Mouse (Mus musculus) intestine, embryonic 16.5 days (tissue): Measurements from ENCODE around the gene Fam118a. TPM values are rescaled to one million over a fixed set of nuclear protein-coding genes. Genes with fewer than 3 reads are reported as not detected.
"Not testable (repeated sequence)": the region's sequence is repeated elsewhere in the genome, so short reads cannot be mapped to it uniquely, and the experiment has no call there.

ENCODE experiments used
- ATAC-seq: fragments of 200-750 bp; cut with Nextera tagmentation; 2 replicates; pipeline ENCODE4 v1.8.0; 2017; ENCODE audit warnings: moderate TSS enrichment, moderate library complexity
- H3K27ac ChIP-seq: fragments of 300-500 bp; sonication (generic); 2 replicates; pipeline ENCODE4 v1.5.1; 2014; ENCODE audit warnings: mild to moderate bottlenecking, low read length
- H3K27me3 ChIP-seq: fragments of 300-500 bp; sonication (generic); replicated peaks from 2 replicates; pipeline ENCODE4 v1.6.1; 2014; ENCODE audit warnings: low read length, control low read depth, mixed read lengths; ENCODE audit not compliant: control insufficient read depth, insufficient read depth
- H3K36me3 ChIP-seq: fragments of 300-500 bp; sonication (generic); 2 replicates; pipeline ENCODE4 v1.6.1; 2014; ENCODE audit warnings: low read length, control low read depth; ENCODE audit not compliant: control insufficient read depth, insufficient read depth
- H3K4me1 ChIP-seq: fragments of 300-500 bp; sonication (generic); 2 replicates; pipeline ENCODE4 v1.6.1; 2014; ENCODE audit warnings: low read length, control low read depth, mixed read lengths; ENCODE audit not compliant: control insufficient read depth, insufficient read depth
- H3K4me2 ChIP-seq: fragments of 300-500 bp; sonication (generic); 2 replicates; pipeline ENCODE4 v1.6.1; 2014; ENCODE audit warnings: low read depth, low read length, control low read depth
- H3K4me3 ChIP-seq: fragments of 300-500 bp; sonication (generic); 2 replicates; pipeline ENCODE4 v1.5.1; 2014; ENCODE audit warnings: mild to moderate bottlenecking, low read length
- H3K9ac ChIP-seq: fragments of 300-500 bp; sonication (generic); 2 replicates; pipeline ENCODE4 v1.6.1; 2014; ENCODE audit warnings: low read depth, low read length
- H3K9me3 ChIP-seq: fragments of 300-500 bp; sonication (generic); 2 replicates; pipeline ENCODE4 v1.6.1; 2016; ENCODE audit warnings: low read length, control low read depth; ENCODE audit not compliant: control insufficient read depth
- WGBS: fragments of 180-500 bp; shearing (Covaris S2); extraction: QIAGEN DNeasy Blood & Tissue Kit; methylation state at CpG from one replicate; pipeline ENCODE4 v1.1.7; 2014; 5-methylcytosine and 5-hydroxymethylcytosine counted together
- polyA plus RNA-seq: library from polyadenylated mRNA; unstranded; fragments of >200 nt; fragmentation: Nextera tagmentation; extraction: Ambion mirVana; gene quantifications from 2 replicates; pipeline ENCODE4 v1.2.1, GENCODE M21; 2015

The Fam118a gene
- polyA plus RNA-seq, 1 experiment from 2014 or later: 28.8 TPM

DNA sequence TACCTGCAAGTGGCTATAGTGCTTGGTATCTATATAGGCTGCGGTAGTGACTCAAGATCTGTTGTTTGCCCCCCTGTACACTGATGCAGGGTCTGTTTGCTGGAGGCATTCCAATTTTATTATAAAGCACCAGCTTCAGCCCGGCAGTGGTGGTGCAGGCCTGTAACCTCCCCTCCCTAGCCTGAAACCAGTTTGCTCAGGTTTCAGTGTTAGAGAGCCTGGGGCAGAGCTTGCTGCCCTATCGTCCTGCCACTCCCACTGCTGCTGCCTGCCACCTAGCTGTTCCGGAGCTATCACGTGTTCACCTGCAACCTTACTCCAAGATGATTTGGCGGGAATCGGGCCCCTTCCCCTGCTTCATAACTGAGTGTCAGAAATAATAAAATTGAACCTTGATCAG, 5.2 kb downstream of the Fam118a start:
- ATAC-seq: peak; percentile 19
- H3K9ac ChIP-seq: peak overlapping the region; percentile 53; the same call in 1 of the 2 replicates
- peaks cover 28% of the 10 kb centered on the region for H3K4me1 ChIP-seq
- not testable (repeated sequence) for H3K27me3 ChIP-seq, H3K9me3 ChIP-seq, H3K36me3 ChIP-seq, H3K4me2 ChIP-seq, H3K4me3 ChIP-seq
- WGBS: 27% methylated on average over 7 of the region's 7 CpGs
- peak overlapping the region; percentile 50 for H3K27ac ChIP-seq

DNA sequence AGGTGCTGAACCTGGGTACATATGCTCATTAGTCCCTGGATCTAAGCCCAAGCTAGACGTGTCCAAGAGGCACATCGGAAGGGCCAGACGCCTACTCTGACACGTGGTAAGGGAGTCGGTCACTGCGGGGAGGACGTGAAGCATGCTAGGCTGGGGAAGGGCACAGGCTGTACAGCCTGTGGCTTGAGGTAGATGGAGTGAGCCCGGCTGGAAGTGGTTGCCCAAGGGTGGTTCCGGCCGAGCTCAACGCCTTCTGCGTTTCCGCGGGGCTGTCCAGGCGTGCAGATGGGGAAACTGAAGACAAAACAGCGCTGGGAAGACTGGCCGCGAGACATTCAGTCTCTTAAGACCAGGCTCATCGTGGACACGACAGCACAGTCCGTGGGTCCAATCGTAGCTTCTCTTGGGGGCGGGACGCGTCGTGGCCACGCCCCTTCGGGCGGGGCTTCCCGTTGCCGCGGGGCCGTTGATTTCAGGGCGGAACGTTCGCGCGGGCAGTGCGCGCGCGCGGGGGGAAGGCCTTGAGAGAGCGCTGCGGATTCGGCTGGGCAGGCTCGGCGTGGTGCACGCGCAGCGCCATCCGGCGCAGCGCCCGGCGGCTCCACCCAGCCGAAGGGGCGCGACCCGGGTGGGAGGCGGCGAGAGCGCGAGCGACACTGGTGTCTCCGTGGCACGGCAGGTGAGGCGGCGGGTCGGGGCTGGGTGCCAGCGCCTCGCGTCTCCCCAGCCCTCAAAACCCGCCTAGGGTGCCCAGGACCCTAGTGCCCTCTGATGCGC, 8.0 kb downstream of the Fam118a start:
- Histone ChIP-seq H3K9ac (peak overlapping the region; percentile 88), H3K4me3 (peak overlapping the region; percentile 87), H3K36me3 (no peaks in the 10 kb centered on the region), H3K4me1 (peaks cover 35% of the 10 kb centered on the region), H3K9me3 (no peaks in the 10 kb centered on the region), H3K4me2 (peak overlapping the region; percentile 91), H3K27me3 (no peaks in the 10 kb centered on the region), H3K27ac (peak overlapping the region; percentile 95)
- ATAC-seq: peak; percentile 93
- under 1% methylated on average over 75 of the region's 75 CpGs for WGBS

DNA sequence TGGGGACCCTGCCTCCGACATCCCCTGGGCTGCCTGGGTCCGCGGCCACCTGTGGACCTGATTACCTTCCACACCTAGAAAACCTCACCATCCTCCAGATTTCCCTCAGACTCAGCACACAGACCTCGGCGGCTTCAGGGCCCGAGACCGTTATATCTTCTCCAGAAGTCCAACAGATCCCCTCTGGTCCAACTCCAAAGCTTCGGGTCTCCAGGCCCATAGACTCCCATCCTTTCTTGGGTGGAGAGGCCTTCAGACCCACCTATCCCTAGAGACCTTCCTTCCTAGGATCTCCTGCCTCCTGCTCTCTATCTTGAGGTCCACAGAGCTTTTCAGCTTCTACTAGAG, 8.6 kb downstream of the Fam118a start:
- Histone ChIP-seq H3K27ac (peak overlapping the region; percentile 20; the same call in 1 of the 2 replicates), H3K4me3 (peak overlapping the region; percentile 87)

DNA sequence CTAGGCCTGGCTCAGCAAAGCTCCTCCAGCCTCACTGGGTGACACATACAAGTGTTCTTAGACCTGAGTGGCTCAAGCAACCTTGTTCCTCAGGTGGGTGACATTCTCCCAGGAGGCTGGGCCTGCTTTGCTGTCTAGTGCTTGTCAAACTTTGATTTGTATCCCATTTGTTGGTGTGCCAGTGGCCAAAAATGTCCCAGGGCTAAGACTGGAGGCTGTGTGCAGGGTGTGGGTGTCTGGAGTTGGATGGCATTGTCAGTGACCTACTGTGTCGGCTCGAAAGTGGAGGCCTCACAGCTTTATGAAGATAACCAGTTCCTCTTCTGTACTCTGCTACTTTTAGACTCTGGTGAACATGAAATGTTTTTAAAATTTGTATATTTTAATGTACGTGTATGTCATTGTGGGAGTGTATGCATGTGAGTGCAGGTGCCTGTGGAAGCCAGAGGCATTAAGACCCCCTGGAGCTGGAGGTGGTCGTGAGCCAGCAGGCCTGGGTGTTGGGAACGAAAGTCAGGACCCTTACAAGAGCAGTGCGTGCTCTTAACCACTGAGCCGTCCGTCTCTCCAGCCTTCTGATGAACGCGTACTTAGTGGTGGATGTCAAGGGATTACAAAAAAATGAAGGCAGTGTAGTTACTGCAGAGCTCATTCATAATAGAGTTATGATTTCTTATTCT, 12.9 kb downstream of the Fam118a start:
- Histone ChIP-seq H3K27me3 (no peaks in the 10 kb centered on the region), H3K9me3 (no peaks in the 10 kb centered on the region), H3K4me2 (no peak overlapping the region), H3K36me3 (peaks cover 9% of the 10 kb centered on the region), H3K9ac (no peak overlapping the region), H3K4me3 (no peak overlapping the region), H3K27ac (peak overlapping the region; percentile 77), H3K4me1 (peaks cover 40% of the 10 kb centered on the region)
- no peak for ATAC-seq
- WGBS: 72% methylated on average over 10 of the region's 10 CpGs

More for the DNA sequence above, 8.6 kb downstream of the Fam118a start:
- no peaks in the 10 kb centered on the region for H3K36me3 ChIP-seq
- peaks cover 35% of the 10 kb centered on the region for H3K4me1 ChIP-seq
- H3K9ac ChIP-seq: peak overlapping the region; percentile 88
- ATAC-seq: no peak
- H3K4me2 ChIP-seq: peak overlapping the region; percentile 91
- no peaks in the 10 kb centered on the region for H3K9me3 ChIP-seq
- 2% methylated on average over 8 of the region's 8 CpGs for WGBS
- no peaks in the 10 kb centered on the region for H3K27me3 ChIP-seq

DNA sequence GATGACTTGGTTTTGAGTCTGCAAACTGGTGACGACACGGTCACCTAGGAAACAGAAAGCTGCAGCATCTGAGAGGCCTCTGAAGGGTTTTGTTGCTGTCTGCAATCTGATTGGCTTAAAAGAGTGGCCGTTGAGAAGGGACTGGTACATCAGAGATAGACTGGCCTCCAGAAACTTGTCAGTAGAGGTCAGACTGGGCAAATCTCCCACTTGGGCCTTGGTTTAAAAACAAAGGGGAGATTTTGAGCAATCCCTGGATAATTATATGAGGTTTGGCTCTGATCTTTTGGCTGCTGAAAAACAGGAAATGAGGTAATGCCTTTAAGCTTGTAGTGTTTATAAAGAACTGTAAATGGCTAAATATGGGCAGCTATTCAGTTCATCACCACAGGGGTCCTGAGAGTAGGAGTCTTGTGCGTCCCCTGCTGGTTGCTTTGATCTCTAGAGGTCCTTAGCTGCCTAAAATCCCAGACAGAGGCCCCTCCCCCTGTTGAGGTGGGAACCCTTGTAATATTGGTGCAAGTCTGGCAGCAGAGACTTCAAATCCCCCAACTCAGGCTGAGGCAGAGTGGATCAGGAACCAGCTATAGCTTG, 13.7 kb downstream of the Fam118a start:
- peak overlapping the region; percentile 77 for H3K27ac ChIP-seq
- no peaks in the 10 kb centered on the region for H3K27me3 ChIP-seq
- ATAC-seq: peak; percentile 86
- no peaks in the 10 kb centered on the region for H3K9me3 ChIP-seq
- H3K9ac ChIP-seq: peak overlapping the region; percentile 40; the same call in 1 of the 2 replicates
- H3K36me3 ChIP-seq: peaks cover 14% of the 10 kb centered on the region
- 14% methylated on average over 4 of the region's 4 CpGs for WGBS
- H3K4me1 ChIP-seq: peaks cover 39% of the 10 kb centered on the region
- H3K4me2 ChIP-seq: no peak overlapping the region
- no peak overlapping the region for H3K4me3 ChIP-seq

DNA sequence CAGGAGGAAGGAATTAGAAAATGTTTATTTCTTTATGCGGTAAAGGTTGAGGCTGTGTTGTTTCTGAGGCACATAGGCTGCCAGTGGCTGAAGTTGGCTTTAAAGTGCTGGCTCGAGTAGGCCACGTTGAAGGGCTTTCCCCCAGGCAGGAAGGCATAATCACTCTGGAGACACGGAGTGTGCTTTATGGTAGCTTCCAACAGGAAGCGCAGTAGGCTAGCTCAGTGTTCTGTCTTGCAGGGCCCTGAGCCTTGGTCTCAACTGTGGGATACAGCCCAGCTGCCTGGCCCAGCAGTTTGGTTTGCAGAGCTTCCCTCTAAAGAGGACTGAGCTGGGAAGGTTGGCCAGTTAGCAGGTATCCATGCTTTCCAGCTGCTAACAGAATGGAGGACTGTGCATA, 14.4 kb downstream of the Fam118a start:
- peak overlapping the region; percentile 40 for H3K9ac ChIP-seq
- 0 out of 2 replicates have a peak overlapping the region, but pooled peaks have one; percentile 16 for H3K4me2 ChIP-seq

DNA sequence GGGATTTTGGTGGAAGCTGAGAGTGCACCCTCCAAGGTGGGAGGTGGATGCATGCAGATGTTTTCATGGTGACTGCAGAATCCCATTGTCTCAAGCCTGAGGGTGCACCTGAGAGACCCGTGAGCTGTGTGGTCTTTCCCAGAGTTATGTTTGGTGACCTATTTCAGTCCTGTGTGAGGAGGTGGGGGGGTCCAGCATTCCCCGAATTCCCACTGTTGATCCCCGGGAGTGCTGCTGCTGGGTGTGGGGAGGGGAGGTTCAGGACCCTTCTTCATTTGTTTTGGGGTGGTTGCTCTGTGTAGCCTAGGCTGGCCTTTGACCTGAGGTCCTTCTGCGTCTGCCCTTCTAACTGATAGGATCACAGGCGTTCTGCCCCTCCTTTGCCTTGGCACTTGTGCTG, 15.0 kb downstream of the Fam118a start:
- Histone ChIP-seq H3K9ac (peak overlapping the region; percentile 40; the same call in 1 of the 2 replicates), H3K27me3 (no peaks in the 10 kb centered on the region), H3K36me3 (peaks cover 14% of the 10 kb centered on the region), H3K4me1 (peaks cover 26% of the 10 kb centered on the region), H3K4me3 (no peak overlapping the region), H3K4me2 (no peak overlapping the region), H3K9me3 (no peaks in the 10 kb centered on the region), H3K27ac (no peak overlapping the region)
- no peak for ATAC-seq
- WGBS: 65% methylated on average over 5 of the region's 5 CpGs

More for the DNA sequence above, 14.4 kb downstream of the Fam118a start:
- ATAC-seq: no peak
- no peaks in the 10 kb centered on the region for H3K9me3 ChIP-seq
- H3K27ac ChIP-seq: peak overlapping the region; percentile 77
- 47% methylated on average over 5 of the region's 5 CpGs for WGBS
- H3K36me3 ChIP-seq: peaks cover 14% of the 10 kb centered on the region
- 0 out of 2 replicates have a peak overlapping the region, but pooled peaks have one; percentile 5 for H3K4me3 ChIP-seq
- no peaks in the 10 kb centered on the region for H3K27me3 ChIP-seq
- H3K4me1 ChIP-seq: peaks cover 32% of the 10 kb centered on the region

DNA sequence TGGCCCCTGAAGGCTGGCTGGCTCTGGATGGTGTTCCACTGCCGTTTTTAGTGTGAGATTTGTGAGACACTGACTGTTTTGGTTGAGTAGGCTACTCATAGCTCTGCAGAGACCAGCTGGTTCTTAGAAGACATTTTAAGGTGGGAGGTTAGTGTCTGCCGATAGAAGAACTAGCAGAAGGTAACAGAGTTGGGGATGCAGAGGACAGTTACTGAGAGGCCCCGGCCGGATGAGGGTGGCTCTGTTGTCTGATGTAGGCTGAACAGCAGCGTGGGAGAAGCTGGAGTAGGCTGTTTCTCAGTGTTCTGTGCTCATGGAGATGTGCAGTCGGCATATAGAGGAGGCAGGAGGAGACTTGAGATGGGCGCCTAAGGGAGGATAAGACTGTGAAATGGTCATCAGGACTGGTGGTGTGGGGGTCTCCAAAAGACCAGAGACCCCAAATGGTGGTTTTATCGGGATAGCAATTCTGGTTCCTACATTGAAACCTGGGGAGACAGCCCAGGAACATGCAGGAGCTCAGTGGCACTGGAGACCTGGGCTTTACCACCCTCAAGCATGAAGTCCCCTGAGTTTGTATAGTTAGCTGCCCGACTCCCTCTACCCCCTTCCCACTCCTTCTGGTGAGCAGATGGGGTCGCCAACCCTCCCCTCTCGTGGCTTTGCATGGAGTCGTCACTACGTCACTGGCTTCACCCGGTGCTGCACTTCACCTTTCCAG, 17.6 kb downstream of the Fam118a start:
- Histone ChIP-seq H3K9ac (no peak overlapping the region), H3K27me3 (no peaks in the 10 kb centered on the region), H3K36me3 (peaks cover 24% of the 10 kb centered on the region), H3K4me3 (no peak overlapping the region), H3K4me1 (peaks cover 15% of the 10 kb centered on the region), H3K9me3 (no peaks in the 10 kb centered on the region), H3K27ac (no peak overlapping the region), H3K4me2 (no peak overlapping the region)
- ATAC-seq: no peak
- 92% methylated on average over 14 of the region's 14 CpGs for WGBS

DNA sequence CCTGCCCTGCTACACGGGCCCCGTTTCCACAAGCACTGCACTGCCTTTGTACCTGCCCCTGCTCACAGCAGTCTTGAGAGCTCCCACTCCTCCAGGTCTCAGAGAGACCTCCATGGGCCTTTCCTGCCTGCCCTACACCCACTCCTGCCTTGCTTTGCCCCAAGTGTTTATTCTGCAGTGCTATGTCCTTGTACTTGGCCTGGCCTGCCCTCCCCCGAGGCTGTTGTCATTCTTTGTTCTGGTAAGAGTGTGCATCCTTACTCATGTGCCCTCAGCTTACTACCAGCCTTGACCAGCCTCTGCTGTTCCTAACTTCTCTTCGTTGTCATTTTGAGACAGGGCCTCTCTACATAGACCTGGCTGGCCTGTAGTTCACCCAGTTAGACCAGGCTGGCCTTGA, 19.1 kb downstream of the Fam118a start:
- Histone ChIP-seq H3K27ac (no peak overlapping the region), H3K4me2 (no peak overlapping the region), H3K4me3 (no peak overlapping the region), H3K4me1 (peaks cover 7% of the 10 kb centered on the region), H3K27me3 (no peaks in the 10 kb centered on the region), H3K9ac (no peak overlapping the region), H3K36me3 (peaks cover 27% of the 10 kb centered on the region), H3K9me3 (no peaks in the 10 kb centered on the region)
- no peak for ATAC-seq
- 86% methylated on average over 4 of the region's 4 CpGs for WGBS
